Mouse (Mus musculus): Measurements from ENCODE around the gene Samd10.

DNA sequence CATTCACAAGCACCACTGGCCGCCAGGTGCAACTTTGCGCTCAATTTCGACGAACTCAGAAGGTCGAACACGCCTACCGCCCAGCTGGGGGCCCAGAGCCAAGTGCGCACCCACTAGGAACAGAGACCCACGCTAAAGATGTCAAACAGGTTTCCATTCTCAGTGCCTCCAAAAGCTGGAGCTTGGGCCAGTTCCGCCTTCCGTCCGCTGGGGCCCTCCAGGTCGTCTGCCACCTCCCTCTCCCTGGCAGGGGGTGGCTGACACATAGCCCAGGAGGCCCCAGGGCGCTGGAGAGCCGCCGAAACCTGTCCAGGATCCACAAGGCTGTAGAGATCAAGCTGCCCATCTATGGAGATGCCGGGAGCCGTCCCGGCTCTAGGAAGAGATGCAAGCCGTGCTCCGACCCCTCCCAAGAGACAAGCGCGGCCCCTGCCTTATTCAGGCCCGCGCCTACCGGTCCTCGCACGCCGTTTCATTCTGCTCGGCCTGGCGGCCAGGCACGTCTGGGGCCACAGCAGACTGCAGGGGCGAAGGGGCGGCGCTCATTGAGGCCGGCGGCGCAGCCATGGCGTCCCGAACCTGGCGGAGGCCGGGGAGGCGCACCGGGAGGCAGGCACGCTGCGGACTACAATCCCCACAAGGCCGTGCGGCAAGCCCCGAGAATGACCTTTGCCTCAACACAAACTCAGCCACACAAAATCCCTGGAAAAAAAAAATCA lies 17.5 kb downstream of the Samd10 start:
- 0 out of 2 replicates have a peak, but pooled peaks have one; percentile 4 for TF ChIP-seq EP300 (IDR thresholded peaks at IDR 0.05; ENCODE audit: low read depth)
- TF ChIP-seq CTCF (IDR thresholded peaks at IDR 0.05; ENCODE audit: low read depth): no peak
